Mouse (Mus musculus) kidney, adult 9 months (tissue): ENCODE data around the gene Lctl.
"Not testable (repeated sequence)": the region's sequence is repeated elsewhere in the genome, so short reads cannot be mapped to it uniquely, and the experiment has no call there.

ENCODE experiments used
- DNase-seq: peaks from one replicate; pipeline ENCODE4 v3.0.0; 2022

The Lctl gene

GRCm38 (mm10) chr9:64120584-64121277 is 3.8 kb downstream of the Lctl start:
- peak; percentile 85 for DNase-seq

GRCm38 (mm10) chr9:64122601-64123000 is 5.7 kb downstream of the Lctl start:
- DNase-seq: no peak

GRCm38 (mm10) chr9:64124846-64125245 is 7.9 kb downstream of the Lctl start:
- DNase-seq: not testable (repeated sequence)

GRCm38 (mm10) chr9:64125307-64125706 is 8.4 kb downstream of the Lctl start:
- DNase-seq: no peak

- DNase-seq: no peak
Measured at GRCm38 (mm10) chr9:64126121-64126520, 9.2 kb downstream of the Lctl start.

GRCm38 (mm10) chr9:64131623-64132022 is 14.7 kb downstream of the Lctl start:
- DNase-seq: no peak

GRCm38 (mm10) chr9:64138896-64139295 is 21.9 kb downstream of the Lctl start:
- DNase-seq: peak; percentile 72

GRCm38 (mm10) chr9:64139879-64140278 is 22.9 kb downstream of the Lctl start:
- no peak for DNase-seq

GRCm38 (mm10) chr9:64156641-64157040 is 39.7 kb downstream of the Lctl start:
- DNase-seq: no peak

GRCm38 (mm10) chr9:64160471-64160870 is 43.5 kb downstream of the Lctl start:
- DNase-seq: no peak

GRCm38 (mm10) chr9:64169967-64170366 is 53.0 kb downstream of the Lctl start:
- not testable (repeated sequence) for DNase-seq

GRCm38 (mm10) chr9:64172145-64172815 is 55.3 kb downstream of the Lctl start:
- DNase-seq: no peak

GRCm38 (mm10) chr9:64172816-64173665 is 56.1 kb downstream of the Lctl start, which contains the start of the genes Zwilch and Rpl4:
Gene Zwilch (minus strand): TSS chr9:64173104.
Gene Rpl4 (plus strand): TSS chr9:64173375.
- peak; percentile 90 for DNase-seq

- no peak for DNase-seq
Measured at GRCm38 (mm10) chr9:64173666-64174220, 56.8 kb downstream of the Lctl start.

- no peak for DNase-seq
Measured at GRCm38 (mm10) chr9:64174341-64174740, 57.4 kb downstream of the Lctl start.

- DNase-seq: no peak
Measured at GRCm38 (mm10) chr9:64174766-64175165, 57.8 kb downstream of the Lctl start.

- no peak for DNase-seq
Measured at GRCm38 (mm10) chr9:64175378-64175777, 58.4 kb downstream of the Lctl start.

- peak; percentile 33 for DNase-seq
Measured at GRCm38 (mm10) chr9:64178610-64178973, 61.6 kb downstream of the Lctl start.

GRCm38 (mm10) chr9:64178974-64179646 is 62.2 kb downstream of the Lctl start, which contains the start of gene Snapc5:
Gene Snapc5 (plus strand): TSS chr9:64179274.
- peak; percentile 91 for DNase-seq

- not testable (repeated sequence) for DNase-seq
Measured at GRCm38 (mm10) chr9:64183295-64183694, 66.3 kb downstream of the Lctl start.

- DNase-seq: no peak
Measured at GRCm38 (mm10) chr9:64184166-64184840, 67.4 kb downstream of the Lctl start.
